Mouse (Mus musculus): ENCODE data around the gene Lama4.
A peak's percentile ranks its signal among the peaks of the same experiment; 100 is the strongest.

The Lama4 gene

DNA sequence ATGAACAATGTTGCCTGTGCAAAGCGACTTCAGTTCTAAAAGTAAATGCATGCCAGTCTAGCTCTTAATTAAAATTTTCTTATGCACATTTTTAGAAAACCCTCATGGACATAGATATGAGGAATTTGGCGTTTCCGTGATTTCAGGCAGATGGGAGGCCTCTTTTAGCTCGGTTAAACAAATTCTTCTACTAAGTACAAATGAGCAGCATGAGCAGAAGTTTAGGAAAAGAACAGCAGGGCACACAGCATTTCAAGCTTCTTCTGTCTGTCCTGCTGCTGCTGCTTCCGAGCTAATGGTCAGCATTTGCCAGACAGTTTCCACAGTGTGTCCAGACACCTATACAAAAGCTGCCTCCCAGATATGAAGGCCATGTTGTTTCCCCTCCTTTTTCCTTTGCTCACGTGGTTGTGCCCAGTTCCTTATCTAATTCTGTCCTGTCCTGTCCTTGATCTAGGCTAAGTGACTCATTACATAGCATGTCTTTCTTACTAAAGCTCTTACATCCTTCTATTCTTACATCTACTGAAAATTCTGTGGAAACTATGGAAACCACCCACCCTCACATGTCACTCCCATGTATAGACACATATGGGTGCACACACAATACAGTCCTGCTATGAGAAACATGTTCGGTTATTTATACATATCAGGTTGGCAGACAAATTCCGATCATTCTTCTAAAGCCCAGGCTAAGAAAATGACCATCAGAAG lies 84.4 kb downstream of the Lama4 start:
- no peak for DNase-seq (ENCODE audit: low spot score)

DNA sequence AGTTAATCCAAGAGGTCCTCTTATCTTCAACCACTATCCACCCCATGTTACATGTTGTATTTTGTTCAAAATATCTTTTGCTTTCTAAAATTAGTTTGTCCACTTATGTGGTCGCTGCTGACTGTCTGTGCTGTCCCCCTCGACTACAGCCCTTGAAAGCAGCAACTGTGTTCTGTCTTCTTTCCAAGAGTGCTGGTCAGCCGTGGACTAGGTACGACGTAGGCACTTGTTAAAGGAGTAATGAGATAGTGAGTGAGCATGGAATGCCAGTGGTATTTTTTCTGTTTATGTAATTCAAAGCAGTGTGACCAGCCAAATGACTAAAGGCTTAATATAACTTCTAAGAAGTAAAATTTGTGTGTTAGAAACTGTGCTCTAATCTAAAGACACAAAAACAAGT lies 90.7 kb downstream of the Lama4 start:
- DNase-seq (ENCODE audit: low spot score) = no peak

DNA sequence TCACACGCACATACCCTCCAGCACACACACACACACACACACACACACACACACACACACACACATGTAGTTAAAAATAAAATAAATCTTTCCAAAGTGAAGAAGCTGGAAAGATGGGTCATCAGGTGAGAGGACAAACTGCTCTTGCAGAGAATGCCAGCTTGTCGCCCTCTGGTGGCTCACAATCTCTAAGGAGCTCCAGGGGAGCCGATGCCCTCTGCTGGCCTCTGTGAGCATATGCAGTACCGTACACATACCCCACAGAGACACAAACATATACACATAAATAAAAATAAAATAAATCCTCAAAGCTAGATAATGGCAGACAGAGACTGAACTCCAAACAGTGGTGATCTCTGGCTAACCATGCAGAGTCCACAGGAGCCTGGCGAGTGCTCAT lies 99.4 kb downstream of the Lama4 start:
- no peak for DNase-seq (ENCODE audit: low spot score)

DNA sequence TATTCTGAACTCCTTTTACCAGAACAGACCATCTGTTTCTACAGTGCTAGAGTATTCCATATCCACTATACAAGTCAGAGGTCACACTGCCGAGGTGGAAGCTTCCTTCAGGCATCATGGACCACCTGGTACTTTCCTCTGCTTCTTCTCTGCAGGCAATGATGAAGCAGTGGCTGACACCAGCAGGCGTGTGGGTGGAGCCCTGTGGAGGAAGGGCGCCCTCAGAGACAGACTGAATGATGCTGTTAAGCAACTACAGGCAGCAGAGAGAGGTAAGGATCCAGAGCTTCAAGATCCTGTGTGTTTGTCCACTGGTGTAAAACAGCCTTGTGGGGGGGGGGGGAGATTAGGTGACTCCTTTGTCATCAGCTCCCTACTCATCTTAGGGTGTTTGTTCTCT lies 100.1 kb downstream of the Lama4 start:
- no peak for DNase-seq (ENCODE audit: low spot score)

DNA sequence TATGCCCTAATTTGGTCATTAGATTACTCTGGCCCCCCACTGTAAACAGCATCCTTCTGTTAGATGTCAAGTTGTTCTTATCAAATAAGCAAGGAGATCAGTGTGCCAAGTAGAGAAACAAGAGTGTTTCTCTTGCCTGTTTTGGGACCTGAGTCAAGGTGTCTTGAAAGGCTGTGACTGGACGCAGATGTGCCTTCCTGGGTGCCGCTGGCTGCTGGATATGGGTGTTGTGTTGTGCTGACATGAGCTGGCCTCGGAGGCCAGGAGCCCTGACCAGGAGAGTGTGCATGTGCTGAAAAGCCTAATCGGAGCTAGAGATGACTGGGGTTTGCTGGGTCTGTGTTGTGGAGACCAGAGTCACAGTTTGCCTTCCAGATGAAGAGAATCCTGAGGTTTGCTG lies 100.7 kb downstream of the Lama4 start:
- no peak for DNase-seq (ENCODE audit: low spot score)

DNA sequence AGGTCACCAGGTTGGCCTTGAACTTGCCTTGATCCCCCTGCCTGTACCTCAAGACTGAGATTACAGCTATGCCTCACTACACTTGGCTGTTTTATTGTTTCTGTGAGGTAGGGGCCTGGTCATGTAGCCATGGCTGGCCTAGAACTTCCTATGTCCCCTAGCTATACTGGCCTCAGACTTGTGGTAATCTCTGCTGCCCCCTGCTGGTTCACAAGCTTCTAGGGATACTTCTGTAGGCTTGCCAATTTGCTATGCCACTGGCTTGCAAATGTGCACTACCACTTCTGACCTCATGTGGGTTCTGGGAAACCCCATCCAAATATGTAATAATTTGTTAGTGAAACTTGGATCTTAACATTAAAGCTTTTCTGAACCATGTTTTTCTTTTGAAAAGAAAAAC lies 101.6 kb downstream of the Lama4 start:
- peak; percentile 30 for DNase-seq (ENCODE audit: low spot score)

DNA sequence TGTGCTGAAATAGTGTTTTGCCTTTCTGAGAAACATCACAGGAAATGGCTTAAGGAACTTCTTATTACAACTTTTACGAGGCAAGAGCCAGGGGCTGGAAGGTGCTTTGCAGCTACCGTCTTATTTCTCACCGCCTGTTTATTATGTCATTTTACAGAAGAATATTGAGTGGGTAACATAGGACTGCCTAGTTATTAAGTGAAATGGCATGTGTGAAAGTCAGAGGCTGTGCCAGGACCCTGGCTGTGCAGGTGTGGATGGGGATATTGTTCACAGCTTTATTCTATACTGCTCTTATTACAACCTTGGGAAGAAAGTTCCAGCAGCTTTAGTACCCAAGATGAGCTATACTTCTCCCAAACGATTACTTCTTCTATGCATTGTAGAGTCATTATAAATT lies 106.7 kb downstream of the Lama4 start:
- DNase-seq (ENCODE audit: low spot score) = no peak

DNA sequence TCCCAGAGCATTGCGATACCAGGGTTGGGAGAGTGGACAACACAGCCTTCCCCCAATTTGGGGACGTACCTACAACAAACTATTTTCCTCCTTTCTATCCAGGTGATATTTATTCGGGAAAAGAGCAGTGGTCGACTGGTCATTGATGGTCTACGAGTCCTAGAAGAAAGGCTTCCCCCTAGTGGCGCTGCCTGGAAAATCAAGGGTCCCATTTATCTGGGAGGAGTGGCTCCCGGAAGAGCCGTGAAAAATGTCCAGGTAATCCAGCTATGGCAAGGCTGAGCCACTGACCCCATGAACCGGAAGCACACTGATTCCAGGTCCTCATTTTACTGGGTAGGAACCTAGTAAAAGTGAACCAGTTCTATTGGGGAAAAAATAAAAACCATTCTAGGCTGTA lies 131.7 kb downstream of the Lama4 start:
- no peak for DNase-seq (ENCODE audit: low spot score)

DNA sequence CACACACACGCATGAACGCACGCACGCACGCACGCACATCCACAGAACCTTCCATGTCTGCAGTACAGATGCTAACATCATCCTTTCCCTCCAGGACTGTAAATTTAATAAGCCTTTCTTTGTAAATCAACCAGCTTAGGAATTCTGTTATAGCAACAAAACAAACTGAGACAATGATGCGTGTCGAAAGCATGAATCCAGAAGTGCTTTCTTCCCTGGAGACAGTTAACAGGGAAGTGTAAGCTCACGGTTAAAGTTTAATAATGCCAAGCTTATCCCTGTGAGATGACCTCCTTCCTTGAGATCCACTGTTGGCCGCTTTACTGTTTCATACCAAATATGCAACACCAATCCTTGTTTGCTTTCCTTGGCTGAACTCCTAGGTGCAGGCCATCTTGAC lies 133.4 kb downstream of the Lama4 start:
- no peak for DNase-seq (ENCODE audit: low spot score)

DNA sequence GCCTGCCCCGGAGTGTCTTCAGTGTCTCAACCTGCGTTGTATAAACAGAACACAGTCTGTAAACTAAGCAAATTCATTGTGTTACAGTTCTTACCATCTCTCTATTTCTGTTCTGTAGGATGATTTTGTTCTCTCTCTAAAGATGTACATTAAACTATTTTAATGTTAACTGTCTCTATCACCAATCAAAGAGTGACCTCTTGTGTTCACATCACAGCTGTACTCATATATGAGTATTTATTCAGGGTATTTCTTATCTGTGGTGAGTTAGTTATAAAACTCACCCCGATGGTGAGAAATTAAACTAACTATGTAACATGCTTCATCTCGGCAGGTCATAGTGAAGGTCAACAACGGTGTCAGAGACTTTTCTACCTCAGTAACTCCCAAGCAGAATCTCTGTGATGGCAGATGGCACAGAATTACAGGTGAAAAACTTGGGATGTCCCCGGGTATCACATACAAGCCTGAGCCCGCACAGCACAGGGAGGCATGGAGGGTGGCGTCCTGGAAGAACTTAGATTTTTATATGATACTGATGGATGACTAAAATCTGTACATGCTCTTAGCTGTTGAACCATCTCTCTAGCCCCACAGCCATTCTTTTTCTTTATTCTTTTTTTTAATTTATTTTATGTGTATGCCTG lies 139.6 kb downstream of the Lama4 start:
- no peak for DNase-seq (ENCODE audit: low spot score)

DNA sequence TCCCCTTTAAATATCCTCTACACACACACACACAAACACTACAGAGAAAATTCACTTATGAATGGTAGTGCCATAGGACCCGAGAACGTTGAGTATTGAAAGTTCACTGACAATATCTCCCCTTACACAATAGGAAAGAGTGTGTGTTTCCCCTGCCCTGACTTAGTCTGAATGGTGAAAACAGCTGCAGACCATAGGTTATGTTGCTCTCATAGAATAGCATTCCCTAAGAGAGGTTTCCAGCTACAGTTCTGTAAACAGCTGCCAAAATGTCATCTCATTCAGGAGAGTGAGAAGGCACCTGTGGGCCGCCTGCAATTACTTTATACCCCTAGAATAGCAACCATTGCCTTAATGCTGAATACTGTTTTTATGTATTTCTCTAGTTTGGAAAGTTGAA lies 141.1 kb downstream of the Lama4 start:
- no peak for DNase-seq (ENCODE audit: low spot score)

DNA sequence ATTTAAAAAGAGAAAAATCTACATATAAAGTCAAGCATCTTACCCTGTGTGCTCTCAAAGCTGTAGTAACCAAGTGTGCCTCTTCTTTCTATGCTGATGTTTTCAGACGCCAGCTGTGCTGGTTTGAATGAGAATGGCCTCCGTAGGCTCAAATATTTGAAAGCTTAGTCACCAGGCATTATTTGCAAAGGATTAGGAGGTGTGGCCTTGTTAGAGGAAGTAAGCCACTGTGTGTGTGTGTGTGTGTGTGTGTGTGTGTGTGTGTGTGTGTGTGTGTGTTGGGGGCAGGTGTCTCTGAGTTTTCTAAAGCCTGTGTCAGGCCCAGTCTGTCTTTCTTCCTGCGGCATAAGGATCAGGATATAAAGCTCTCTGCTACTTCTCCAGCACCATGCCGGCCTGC lies 141.6 kb downstream of the Lama4 start:
- DNase-seq (ENCODE audit: low spot score) = no peak

DNA sequence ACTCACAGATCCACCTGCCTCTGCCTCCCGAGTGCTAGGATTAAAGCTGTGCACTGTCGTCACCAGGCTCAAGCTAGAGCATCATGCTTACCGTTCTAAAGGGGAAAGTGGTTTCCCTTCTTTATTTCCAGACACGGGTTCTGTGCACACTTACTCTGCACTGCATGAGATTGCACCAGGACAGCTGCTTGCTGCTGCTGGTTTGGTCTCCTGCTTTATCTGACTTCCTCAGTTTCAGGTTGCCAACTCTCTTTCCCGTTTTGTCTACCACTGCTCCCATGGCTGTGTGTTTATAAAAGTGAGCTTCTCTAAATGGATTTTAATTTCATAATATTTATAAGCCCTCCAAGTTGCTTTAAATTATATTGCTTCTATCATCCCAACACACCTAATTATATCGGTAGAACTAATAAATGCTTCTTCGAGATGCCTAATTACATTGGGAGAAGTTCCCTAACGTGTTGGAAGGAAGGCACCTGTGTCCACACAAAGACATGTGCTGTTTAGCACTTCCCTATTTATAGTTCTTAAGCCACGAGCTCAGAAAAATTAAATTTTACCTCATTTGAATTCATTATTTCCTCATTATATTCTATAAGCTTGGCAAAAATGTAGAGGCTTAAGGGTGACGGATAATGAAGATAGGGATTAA lies 143.6 kb downstream of the Lama4 start:
- DNase-seq (ENCODE audit: low spot score) = no peak

DNA sequence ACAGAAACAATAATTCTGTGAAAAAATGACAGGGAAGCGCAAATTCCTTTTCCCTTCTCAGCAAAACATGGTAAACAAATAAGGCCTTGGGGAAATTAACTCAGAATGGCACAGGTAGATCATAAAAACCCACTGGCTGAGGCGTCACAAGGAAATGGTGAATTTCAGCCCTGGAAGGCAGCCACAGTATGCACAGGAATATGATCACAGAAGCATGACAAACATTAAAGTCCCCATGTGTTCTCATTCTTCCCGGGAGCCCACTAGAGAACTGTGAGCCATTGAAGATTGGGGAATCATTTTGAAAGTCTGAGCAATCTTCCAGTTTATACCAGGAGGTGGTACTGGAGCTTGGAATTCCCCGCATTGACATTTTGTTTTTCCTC lies 144.2 kb downstream of the Lama4 start:
- DNase-seq (ENCODE audit: low spot score) = no peak

DNA sequence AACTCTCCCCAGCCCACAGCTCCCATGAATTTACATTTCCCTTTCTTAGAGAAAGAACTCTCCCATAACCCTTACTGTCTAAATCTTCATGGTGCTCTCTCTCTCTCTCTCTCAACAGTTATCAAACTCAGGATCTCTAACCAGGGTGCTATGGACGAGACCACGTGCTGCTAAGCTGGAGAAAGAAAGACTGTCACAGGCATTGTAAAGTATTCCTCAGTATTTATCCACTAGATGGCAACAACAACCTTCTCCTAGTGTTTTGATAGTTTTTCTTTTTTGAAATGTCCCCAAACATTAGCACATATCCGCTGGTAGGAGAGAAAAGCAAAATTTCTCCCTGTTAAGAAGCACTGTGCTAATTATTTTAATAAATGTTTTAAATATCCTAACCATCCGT lies 156.1 kb downstream of the Lama4 start:
- no peak for DNase-seq (ENCODE audit: low spot score)

DNA sequence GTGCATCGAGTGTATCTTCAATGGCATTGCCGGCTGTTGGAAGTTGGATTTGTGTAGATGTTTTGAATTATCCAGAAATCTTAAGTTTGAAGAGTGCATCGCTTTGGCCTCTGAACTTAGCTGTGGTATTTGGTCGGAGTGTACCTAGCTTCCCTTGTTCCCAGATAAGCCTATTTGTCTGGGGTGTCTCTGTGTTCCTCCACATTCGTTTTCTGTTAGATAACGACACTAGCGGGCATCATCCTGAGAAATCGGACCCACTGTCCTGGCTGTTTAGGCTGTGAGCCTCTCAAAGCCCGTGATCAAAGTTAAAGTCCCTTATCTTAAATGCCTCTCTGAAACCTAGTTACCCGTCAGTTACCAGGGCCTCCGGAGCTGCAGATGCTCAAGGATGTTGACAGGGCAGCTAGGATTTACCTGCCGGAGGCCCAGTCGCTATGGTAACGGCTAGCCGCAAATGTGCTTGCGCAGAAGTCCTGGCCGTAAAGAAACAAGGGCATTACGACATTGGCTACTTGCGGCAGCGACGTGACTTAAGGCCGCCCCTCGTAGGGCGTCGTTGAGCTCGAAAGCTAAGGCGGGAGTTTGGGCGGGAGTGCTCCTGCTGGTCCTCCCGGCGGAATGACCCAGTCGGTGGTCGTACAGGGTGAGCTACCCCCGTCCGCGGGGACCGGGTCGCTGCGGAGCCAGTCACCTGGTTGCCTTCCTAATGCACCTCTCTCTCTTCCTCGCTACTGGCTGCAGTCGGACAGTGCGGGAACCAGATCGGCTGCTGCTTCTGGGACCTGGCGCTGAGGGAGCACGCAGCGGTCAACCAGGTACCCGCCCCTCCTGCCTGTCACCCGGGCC lies 168.4 kb downstream of the Lama4 start, which contains the start of the genes Fam229b and Tube1:
Gene Fam229b, minus strand, starts transcription at position 453 of the 849 bp plus-strand sequence.
Gene Tube1, plus strand, starts transcription at position 515 of the 849 bp plus-strand sequence.
- DNase-seq (ENCODE audit: low spot score) = peak; percentile 68

DNA sequence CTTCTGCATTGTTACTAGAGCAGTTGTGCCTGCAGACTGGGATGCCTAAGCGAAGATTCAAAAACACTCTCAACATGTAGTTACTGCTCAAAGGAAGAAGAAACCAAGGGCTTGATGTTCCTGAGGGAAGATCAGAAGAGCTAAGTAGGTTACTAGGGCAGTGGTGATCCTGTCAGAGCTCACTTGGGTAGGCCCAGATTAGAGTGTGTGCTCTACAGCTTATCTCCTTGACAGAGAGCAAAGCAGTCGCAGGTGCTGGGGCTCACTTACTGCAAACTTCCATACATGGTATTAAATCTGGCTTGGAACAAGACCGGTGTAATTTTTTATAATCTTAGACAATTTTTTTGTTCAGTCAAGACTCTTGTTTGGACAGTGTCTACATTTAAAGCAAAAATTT lies 172.5 kb downstream of the Lama4 start:
- no peak for DNase-seq (ENCODE audit: low spot score)

DNA sequence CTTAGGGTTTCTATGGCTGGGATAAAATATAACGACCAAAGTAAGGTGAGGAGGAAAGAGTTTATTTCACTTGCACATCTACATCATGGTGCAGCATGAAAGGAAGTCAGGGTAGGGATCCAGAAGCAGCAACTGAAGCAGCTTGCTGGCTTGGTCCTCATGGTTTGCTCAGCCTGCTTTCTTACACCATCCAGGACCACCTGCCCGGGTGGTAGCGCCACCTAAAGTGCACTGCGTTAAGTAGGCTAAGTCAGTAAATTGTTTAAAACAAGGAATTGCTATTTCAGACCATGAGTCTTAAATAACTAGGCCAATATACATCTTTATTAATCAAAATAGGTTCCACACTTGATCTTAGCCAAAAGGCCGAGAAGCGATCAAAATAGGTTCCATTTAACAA lies 173.4 kb downstream of the Lama4 start:
- no peak for DNase-seq (ENCODE audit: low spot score)

DNA sequence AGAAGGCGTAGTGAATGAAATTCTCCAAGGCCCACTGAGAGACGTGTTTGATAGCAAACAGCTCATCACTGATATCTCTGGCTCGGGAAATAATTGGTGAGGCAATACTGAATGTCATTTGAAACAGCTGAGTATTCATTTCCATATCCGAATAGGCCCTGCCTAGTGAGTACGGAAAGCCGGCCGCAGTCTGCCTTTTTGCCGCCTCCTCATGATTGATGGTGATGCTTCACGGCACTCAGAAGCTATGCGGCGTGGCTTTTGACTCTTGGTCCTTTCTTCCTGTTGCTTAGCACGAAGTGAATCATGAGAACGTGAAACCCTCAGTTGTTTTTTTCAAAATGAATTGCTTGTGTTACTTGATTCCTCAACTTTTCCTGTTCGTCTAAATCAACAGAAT lies 175.5 kb downstream of the Lama4 start:
- DNase-seq (ENCODE audit: low spot score) = no peak

DNA sequence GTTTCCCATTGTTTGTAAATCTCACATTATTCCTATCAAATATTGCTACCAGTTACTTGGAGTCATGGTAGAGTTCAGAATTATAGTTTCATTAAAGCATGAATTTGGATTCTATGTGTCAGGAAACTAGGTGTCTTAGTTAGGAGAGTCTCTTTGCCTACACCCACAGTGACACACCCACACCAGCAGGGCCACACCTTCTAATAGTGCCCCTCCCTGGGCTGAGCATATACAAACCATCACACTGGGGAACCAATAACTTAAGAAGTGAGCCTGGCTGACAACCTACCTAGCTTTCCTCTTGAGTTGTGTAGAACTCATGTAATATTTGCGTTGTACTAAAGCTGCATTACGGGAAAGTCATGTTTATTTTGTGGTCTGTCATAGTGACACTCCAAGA lies 176.1 kb downstream of the Lama4 start:
- DNase-seq (ENCODE audit: low spot score) = no peak

DNA sequence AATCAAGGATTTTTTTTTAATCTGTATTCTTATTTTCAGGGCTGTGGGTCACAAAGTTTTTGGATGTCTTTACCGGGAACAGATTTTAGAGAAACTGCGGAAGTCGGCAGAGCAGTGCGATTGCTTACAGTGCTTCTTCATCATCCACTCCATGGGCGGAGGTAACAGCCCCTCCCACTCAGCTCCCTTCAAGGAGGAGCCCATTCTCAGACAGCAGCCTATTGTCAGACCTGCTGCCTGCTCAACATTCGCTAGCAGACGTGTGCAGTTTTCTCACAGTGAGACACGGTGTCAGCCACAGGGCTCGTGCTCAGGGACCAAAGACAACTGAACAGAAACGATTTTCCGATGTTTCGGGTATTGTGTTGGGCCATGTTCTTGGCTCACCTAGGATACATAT lies 176.9 kb downstream of the Lama4 start:
- DNase-seq (ENCODE audit: low spot score) = no peak

DNA sequence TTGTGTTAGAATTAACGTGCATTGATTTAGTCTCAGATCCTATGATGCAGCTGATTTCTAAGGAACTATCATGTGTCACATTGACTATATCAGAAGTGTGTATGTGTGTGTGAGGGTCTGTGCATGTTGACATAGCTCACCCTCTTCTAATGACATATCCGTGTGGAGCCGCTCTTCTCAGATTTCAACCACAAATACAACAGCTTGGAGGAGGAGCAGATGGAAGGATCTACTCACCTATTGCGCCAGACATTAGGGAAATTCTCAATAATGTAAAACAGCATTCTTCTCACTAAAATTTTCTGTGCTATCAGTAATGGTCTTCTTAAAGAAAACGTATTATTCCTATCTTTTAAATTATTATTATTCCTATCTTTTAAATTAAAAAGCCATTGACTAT lies 191.4 kb downstream of the Lama4 start:
- no peak for DNase-seq (ENCODE audit: low spot score)

DNA sequence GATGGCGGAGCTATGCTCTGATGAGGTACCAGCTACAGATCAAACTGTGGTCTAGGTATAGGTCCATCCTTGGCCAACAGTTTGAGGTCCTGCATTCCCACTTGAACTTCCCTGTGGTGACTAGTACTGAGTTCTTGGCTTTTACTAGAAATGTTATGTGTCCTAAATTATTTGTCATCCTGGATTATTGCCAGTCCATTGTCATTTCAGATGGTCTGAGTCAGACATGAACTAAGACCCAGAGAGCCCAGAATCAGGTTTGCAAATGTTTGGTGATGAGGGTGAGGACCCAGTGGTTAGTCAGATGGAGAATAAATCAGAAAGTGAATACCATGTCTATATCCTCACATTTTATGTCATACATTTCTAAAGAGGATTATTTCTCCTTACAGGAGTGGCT lies 192.0 kb downstream of the Lama4 start:
- DNase-seq (ENCODE audit: low spot score) = no peak
